Mouse (Mus musculus) kidney, adult 8-10 months (tissue): ENCODE measurements at regions not wholly inside any gene's neighbourhood (a gene's known extent, or its start where the extent isn't known, plus 50 kb on each side); places are given as distances from the start of the nearest gene placed in this dataset.

ENCODE experiments used
- DNase-seq, 2 experiments: peaks; one replicate each; pipeline ENCODE4 v3.0.0; 2022

DNA sequence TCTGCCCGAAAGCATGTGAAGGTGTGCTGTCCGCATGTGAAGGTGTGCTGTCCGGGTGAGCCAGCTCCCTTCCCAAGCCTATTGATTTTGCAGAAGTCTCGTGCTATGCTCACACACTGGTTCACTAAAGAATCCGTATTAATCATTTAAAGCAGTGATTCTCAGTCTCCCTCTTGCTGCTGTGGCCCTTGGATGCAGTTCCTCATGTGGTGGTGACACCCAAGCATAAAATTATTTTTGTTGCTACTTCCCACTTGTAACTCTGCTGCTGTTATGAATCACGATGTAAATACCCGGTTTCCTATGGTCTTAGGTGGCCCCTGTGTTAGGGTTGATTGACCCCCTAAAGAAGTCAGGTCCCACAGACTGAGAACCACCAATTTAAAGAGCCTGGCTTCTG, 55.7 kb upstream of the Emb start:
- no peak for DNase-seq

DNA sequence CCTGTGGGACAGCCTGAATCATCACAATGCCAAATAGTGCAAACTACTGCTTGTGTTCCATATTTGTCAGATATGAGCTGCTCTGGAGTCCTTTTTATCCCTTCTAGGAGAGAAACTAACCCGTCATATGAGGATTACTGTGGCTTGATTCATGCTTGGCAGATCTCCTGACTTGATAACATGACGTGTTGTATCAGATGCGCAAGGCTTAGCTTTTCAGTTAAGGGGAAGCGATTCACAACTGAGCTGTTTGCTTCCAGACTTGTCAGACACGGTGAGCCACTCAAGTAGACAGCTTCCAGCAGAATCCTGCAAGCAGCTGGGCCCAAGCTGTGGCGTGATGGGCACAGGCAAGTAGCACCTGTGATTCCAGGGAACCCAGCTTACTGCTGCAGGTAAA, 64.5 kb upstream of the Emb start:
- DNase-seq, result peak in 1 of 2 experiments; percentile 3

DNA sequence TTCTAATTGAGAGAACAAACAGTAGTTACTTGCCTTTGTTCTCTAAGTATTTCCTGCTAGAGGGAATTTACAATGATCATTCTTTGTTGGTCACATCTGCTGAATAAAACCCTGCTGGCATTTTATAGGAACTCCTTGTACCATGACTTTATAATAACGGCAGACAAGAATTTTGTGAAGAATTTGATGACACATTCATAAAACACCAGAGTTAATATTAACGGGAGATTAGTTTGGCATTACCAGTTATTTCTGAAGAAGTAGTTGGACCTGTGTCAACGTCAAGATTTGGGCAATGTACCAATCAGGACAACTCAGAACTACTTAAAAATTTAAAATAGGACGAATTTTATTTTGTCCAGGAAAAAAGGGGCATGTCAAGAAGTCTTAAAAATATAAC, 65.1 kb upstream of the Emb start:
- DNase-seq, result peak; percentile 15 to 53

GRCm38 (mm10) chr13:117134352-117134751, 74.0 kb upstream of the Emb start:
- no peak for DNase-seq

- DNase-seq, result no peak
Observed at GRCm38 (mm10) chr13:117132123-117132522, 76.2 kb upstream of the Emb start.

DNA sequence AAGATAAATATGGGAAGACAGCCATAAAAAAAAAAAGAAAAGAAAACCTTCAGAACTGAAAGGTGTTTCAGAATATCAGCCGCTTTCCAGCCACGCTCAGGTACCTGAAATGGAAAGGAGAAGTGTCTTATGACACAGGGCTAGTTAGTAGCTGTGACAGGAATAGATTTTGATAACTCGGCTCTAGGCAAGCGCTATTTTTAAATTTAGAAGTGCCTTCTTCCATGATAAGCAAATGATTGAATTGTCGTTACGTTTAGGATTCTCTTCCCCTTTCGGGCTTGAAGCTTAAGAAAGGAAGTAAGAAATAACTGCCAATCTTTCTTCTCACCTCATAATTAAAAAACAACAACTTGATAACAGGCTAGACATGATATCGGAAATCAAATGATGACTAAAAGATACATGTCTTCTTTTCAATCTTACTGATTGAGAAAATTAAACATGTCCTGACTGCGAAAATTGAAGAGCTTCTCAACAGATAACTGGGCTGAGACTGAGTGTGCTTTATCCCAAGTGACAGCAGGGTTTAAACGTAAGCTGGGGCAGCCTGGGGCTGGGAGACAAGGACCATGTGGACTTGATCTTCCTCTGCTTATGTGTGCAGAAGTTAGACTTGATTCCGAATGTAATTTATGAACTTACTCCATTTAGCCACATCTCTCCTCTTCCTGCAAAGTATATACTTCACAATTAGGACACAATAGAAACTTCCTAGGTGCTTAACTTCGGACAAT, 80.4 kb upstream of the Emb start:
- DNase-seq, result no peak

- no peak for DNase-seq
Observed at GRCm38 (mm10) chr13:117127116-117127728, 81.1 kb upstream of the Emb start.

DNA sequence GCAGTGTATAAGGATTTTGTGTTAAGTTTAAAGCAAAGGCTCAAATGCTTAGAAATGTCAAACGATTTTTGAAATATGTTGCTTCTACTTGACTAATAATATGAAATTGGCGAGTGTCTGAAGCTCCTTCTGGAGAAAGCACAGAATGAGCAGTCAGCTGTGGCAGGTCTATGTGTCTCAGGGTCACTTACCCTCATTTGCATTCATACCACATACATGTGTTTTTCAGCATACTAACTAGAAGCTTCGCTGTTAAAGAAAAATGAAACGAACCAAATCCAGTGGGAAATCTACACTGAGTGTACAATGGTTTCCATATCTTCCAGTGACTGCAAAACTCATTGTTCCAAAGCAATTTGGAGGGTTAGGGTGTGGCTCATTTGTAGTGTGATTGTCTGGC, 88.7 kb upstream of the Emb start:
- DNase-seq, result no peak

GRCm38 (mm10) chr13:117114797-117115196, 89.5 kb upstream of the Parp8 start:
- no peak for DNase-seq

DNA sequence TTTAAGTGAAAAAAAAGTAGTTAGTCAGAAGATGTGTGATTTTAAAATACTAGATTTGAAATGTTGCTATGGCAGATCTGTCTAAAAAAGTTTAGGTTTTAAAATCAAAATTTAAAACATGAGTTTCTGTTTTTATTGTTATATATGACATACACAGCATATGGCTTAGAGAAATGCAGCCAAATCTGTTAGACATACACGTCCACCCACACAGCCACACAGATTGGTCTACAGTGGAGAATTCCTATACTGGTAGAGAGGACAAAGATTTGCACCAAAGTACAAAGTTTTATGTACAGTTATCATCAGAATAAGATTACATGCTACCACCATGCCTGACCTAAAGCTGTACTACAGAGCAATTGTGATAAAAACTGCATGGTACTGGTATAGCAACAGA, 87.1 kb upstream of the Parp8 start:
- no peak for DNase-seq

DNA sequence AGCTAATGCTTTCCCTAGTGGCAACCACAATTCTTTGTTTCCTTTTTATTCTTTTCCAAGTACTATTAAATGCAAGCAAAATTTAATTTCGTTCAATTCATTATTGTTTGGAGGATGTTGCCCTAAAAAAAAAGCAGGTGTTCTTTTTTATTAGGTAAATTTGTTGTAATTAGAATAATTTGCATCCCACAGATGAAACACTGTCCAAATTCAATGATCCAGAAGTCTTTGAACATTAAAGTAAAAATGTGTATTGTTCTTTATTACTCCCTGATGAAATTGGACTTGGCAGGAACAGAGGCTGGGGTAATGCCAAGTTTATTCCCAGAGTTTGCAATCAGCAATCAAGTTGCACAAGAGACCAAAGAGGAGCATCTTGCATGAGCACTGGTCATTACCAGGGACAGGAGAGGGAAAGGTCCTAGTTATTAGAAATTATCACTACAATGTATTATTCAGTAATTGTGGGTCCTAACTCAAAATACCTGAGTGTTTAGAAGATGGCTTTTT, 79.9 kb upstream of the Parp8 start:
- no peak for DNase-seq

- no peak for DNase-seq
Observed at GRCm38 (mm10) chr13:117094773-117095172, 69.4 kb upstream of the Parp8 start.

- no peak for DNase-seq
Observed at GRCm38 (mm10) chr13:117088629-117089028, 63.3 kb upstream of the Parp8 start.

- no peak for DNase-seq
Observed at GRCm38 (mm10) chr13:117082758-117083157, 57.4 kb upstream of the Parp8 start.

DNA sequence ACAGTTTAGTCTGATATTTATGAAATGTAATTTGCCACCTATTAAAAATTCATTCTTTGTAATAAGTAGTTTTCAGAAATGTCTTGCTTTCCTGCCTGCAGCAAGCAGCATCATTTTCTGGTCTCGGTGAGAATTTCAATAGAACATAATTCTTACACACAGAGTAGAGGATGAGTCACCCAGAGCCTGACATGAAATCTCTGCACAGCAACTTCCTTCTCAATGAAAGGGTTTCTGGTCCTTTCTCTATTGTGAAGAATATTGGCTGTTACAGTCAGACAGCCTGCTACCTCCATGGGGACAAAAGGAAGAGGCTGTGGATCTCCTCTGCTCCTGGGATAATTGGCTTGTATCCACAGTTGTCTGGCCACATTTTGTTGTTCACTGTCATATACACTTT, 54.0 kb upstream of the Parp8 start:
- no peak for DNase-seq
